Mouse (Mus musculus) ovary, postnatal 36 days (tissue): ENCODE measurements at regions not wholly inside any gene's neighbourhood (a gene's known extent, or its start where the extent isn't known, plus 50 kb on each side); places are given as distances from the start of the nearest gene placed in this dataset.

Experiments
- DNase-seq: peaks from one replicate; pipeline ENCODE4 v3.0.0; 2022; ENCODE audit warnings: low spot score, mixed read lengths

DNA sequence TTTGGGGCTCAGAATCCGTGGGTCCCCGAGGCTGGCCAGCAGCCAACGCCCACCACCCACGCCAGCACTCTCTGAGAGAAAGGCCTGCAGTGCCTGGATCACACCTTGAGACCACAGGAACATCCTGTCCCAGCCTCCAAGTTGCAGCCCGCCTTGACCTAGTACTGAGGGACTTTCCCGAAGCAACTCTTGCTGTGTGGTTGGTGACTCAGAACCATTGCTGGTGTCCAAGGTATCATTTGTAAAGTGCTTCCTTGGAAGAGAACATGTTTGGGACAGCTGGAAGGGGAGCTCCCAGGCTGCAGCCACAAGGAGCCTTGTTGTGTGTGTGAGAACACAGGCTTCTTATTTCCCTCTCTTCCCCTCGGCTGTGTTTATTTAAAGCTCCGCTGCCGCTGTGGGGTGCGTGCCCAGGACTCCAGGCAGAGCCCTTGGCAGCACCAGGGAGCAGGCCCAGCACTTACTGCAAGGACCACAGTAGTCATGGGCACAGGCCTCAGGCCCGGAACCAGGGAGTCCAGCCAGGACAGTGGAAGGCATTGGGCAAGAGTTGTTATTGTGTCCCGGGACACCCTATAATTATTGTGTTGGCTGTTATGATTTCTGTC is 2153.8 kb upstream of the Gm7489 start:
- peak; percentile 37 for DNase-seq

DNA sequence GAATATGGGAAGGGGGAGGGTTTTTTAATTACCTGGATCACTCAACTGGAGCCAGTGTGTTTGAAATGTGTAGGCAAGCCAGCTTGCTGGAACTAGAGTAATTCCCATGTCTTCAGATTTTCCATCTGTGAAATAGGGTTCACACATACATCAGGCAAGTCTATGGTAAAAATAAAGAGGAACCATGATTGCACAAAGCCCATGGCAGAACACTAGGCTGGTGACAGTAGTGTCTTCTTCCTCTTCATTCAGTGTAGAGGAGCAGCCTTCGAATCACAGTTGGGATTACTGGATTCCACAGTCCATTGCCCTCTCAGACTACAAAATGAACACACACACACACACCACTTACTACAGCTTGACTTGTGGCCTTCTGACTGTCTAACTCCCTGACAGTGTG is 2150.5 kb upstream of the Gm7489 start:
- DNase-seq, result no peak
